Mouse (Mus musculus): ENCODE results near the gene Tubgcp5.

Tubgcp5 gene

DNA sequence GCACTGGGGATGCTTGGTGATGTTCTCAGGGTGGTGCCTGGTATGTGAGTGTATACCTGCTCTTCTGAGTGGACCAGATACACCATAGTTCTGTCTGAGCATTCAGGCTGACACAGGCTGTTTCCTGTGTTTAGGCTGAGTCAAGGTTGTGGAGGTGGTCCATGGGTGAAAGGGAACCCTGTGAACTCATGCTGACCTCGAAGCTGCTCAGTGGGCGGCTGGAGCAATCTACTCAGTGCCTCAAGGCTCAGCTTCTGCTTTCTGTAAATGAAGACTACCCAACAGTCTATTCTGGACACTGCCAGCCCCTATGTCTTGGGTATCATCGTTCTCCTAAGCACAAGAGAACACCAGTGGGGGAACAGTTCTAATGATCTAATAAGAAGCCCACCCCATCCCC is 61.6 kb downstream of the Tubgcp5 start:
- peak; percentile 21 to 32 for DNase-seq

DNA sequence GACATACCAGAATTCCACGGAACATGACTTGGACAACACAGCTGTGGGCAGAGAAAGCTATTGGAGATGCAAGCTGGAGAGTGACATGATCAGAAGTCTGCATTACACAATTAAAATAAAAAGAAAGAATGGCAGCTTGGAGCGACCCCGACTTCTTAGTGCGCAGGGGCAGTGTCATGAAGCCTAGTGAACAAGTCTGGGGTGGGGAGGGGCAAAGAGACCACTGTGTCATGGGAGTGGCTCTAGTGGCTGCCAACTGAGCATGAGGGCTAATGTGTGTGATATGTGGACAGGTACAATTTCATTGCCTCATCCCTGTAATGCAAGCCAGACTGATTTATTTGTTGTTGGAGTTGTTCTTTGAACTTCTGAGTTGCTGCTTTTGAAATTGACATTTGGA is 62.8 kb downstream of the Tubgcp5 start:
- DNase-seq = no peak

DNA sequence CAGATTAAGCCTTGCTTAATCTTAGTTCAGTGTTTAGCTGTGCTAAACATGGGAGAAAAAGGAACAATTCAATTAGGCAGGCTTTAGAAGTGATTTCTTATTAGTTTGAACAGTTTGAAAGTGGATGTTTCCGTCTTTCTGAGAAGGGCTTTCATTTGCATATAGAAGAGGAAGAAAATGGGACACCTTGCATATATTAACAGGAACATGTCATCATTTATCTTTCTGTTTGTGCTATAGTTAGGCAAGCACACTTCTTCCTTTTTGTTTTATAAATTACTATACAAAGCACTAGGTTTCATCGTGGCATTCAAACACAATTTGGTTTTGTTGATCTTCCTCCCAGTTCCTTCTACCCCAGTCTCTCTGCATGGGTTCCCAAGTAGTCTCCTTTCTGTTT is 63.8 kb downstream of the Tubgcp5 start:
- DNase-seq = no peak

DNA sequence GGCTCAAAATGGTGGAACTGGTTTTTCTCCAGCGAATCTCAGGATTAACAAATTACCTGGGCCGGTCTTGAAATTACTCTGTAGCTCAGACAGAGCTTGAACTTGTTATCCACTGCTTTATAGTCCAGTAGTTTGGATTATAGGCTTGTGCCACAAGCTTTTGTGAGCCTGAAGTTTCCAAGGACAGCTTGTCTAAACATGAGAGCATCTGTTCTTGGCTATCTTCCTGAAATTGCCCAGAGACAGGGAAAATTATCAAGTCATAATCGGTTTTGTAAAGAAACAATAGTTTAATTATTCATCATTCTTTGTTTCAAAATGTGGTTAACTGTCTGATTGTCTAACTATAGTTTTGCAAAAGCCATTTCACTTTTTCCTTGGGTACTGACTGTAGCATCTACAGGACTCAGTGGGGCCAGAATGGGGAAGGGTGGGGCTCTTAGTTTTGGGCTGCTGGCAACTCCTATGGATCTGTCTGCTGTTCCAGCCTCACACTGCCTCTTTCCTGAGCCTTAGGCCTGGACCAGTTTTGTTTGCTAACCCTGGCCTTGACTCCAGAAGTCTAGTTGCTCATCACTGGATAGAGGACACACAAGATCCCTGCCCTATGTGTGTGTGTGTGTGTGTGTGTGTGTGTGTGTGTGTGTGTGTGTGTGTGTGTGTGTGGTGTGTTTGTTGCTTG is 65.0 kb downstream of the Tubgcp5 start:
- DNase-seq = no peak

DNA sequence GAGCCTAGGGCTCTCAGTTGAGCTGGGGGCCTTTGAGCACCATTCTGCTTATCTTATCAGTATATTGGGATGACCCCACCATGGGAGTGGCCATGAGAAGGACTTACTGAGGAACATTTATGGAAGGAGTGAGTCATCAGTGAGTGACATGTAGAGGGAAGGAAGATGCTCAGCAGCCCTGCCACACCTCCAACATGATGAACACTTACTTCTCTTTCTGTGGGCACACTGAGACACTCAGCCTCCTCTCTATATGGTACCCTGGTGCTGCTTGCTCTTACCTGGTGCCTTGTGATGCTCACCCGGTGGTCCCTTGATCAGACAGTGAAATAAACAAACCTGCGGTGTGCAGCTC is 65.5 kb downstream of the Tubgcp5 start:
- DNase-seq = peak; percentile 12 to 24

DNA sequence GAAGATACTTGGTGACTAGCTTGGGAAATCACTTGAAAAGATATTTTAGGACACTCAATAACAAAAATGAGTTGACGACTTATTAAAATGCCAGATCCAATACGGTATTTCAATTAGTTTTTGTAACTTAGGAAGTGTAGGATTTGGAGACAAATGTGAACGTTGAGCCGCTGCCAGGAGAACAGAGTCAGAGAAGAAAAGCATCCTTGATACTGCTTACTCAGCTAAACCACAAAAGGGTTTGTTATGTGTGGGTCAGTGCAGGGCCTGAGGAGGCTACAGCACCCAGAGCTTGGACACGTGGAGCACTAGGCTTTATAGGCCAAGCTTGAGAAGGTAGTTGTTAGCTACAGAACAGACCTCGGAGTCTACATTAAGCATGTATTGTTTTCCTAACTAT is 66.0 kb downstream of the Tubgcp5 start:
- DNase-seq = no peak

DNA sequence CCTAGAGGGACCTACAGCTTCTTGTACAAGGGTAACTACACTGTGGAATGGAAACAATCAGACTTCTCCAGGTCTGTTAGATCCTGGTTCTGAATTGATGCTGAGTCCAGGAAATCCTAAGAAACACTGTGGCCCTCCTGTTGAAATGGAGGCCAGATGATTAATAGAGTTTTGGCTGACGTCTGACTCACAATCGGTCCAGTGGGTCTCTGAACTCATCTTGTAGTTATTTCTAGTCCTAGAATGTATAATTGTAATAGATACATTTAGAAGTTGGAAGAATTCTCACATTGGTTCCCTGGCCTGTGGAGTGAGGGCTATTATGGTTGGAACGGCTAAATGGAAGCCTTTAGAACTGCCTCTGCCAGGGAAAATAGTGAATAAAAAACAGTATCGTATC is 67.2 kb downstream of the Tubgcp5 start:
- no peak for DNase-seq

DNA sequence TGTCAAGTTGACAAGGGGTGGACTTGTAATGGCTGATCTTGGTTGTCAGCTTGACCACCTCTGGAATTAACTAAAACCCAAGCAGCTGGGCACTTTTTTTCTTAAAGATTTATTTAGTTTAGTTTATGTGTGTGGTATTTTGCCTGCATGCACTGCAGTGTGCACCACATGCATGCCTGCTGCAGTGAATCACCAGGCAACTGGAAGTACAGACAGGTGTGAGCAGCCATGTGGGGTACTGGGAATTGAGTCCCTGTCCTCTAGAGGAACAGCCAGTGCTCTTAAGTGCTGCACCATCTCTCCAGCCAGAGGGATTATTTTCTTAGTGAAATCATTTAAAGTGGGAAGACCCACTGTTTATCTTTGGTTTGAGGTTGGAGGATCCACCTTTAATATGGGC is 71.1 kb downstream of the Tubgcp5 start:
- no peak for DNase-seq

DNA sequence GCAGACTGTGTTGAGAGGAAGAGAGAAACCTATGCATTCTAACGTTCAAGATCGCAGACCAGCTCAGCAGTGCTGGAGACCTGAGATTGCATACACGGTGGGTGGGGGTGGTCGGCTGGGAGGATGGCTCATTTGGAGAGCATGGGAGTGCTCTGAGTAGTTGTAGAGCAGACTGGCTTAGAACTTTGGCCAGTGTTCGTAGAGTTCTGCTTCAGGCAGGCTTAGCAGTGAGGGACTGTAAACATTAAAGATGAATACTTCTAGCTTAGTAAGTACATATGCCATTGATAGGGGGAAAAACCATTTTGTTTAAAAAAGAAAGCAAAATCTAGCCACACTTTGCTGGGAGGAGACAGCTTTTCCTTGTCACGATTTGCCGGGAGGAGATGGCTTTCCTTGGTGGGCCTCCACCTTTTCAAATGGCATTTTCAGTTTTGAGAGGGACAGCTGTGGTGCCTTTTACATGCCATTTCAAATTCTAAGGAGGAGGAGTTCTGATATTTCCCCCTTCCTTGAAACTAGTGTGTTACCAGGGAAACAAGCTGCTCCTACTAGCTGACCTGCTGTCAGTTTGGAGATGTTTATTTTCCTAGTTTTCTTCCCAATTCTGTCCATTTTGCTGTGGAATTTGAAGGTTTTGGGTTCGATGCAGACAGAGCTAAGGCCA is 71.9 kb downstream of the Tubgcp5 start:
- no peak for DNase-seq

DNA sequence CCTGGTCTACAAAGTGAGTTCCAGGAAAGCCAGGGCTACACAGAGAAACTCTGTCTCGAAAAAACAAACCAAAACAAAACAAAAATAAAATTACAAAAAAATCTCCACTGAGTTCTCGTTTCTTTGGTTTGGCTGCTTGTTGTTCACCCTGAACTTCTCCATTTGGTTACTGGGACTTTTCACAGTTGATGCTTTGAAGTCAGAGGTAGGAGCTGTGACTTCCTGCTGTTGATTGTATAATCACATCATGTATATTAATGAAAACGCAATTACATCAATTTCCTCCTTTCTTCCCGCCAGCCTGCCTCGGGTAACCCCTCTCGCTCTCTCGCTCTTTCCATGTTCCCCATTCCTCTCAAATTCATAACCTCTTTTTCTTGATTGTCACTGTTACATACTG is 74.3 kb downstream of the Tubgcp5 start:
- DNase-seq = no peak

DNA sequence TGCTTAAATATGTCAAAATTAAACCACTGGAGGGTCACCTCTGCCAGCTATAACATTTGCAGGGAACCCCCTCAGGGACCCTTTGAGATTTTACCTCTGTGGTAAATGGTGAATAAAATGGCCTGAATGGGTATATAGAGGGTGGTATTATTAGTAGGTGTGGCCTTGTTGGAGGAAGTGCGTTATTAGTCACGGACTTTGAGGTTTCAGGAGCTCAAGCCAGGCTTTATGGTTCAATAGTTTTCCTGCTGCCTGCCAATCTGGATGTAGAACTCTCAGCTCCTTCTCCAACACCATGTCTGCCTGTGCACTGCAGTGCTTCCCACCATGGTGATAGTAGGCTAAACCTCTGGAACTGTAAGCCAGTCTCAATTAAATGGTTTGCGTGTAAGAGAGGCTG is 75.3 kb downstream of the Tubgcp5 start:
- no peak for DNase-seq

DNA sequence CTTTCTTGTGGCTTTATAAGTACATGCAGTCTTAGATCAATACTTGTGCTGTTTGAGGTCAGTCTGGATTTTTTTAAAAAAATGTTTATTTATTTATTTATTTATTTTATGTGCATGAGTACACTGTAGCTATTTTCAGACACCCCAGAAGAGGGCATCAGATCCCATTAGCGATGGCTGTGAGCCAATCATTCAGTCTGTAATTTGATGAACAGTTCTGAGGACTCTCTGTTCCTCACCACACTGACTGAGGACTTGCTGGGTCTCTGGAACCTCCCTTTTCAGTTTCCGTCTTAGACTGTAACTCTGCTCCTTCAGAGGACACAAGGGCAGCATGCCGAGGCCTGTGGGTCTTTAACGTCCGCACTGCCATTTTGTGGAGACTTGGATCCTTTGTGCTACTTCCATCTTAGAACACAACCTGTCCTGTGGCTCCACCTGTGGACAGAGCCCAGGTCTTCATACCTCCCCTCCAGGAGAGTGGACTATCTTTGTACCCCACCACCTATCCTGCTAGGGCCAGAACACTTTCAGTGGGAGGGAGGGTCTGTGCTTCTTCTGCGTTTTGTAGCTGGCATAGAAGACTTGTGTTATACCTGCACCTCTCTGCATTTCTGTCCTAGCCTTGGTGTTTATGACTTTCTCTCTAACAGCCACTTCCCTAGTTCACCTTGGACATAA is 76.5 kb downstream of the Tubgcp5 start:
- DNase-seq = no peak

DNA sequence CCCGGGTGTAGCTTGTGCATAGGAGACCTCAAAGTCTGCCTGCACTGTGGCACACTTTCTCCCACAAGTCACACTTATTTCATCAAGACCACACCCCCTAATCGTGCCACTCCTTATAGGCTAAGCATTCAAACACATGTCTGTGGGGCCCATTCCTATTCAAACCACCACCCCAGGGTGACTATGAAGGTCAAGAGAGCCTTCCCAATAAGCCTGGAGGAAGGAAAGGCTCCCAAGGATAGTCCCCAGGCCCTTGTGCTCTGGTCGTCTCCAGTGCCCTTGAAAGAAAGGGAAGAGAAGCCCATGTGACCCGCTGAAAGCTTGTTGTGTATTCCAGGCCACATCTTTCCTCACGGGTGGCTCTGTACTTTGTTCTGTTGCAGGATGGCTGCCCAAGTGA is 77.5 kb downstream of the Tubgcp5 start:
- DNase-seq = no peak

DNA sequence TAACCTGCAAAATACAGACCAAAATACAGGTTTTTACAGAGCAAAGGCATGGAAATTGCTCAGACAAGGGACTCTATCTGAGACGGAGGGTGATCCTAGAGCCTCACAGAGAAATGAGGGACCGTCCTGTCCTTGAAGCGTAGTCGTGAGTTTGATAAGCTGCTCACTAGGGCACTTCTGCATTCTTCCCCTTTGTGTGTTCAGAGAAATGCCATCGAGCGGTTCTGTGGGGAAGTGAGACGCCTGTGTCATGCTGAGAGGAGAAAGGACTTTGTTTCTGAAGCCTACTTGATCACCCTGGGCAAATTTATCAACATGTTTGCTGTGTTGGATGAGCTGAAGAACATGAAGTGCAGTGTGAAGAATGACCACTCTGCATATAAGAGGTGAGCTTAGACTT is 80.7 kb downstream of the Tubgcp5 start:
- DNase-seq = no peak

DNA sequence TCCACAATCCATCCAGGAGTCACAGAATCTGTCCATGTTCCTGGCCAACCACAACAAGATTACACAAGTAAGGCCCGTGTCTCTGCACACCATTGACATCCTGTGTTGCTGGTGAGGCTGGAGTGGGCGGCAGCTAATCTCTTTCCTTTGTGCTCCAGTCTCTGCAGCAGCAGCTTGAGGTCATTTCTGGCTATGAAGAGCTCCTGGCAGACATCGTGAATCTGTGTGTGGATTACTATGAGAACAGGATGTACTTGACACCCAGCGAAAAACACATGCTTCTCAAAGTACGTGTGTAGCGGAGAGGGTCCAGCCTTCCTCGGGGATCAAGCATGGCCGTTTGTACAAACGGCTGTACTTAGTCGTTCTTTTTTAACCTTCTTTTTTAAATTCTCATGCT is 83.8 kb downstream of the Tubgcp5 start:
- peak; percentile 23 to 48 for DNase-seq

DNA sequence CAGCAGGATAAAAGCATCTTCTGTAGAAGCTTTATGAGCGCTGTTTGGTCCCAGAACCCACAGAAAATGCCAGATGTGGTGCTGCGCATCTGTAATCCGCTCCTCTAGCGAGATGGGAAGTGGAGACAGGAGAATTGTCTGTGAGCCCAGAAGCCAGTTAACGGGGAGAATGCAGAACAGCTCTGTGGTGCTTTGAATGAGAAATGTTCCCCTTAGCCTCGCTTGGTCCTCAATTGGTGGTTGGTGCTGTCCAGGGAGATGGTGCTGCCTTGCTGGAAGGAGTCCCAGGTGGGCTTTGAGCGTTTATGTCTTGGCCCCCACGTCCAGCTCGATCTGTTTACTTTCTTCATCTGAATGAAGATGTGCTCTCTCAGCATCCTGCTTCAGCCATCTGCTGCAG is 86.9 kb downstream of the Tubgcp5 start:
- no peak for DNase-seq
